Mouse (Mus musculus): ENCODE results near the gene Phf21b. TPM values are rescaled to one million over a fixed set of nuclear protein-coding genes. Genes with fewer than 3 reads are reported as not detected.
"Not testable (repeated sequence)": the region's sequence is repeated elsewhere in the genome, so short reads cannot be mapped to it uniquely, and the experiment has no call there.

Phf21b gene
- polyA plus RNA-seq (2015; fragmentation: Nextera tagmentation; extraction: Ambion mirVana) = 11.0 and 13.0 TPM in 2 replicates

GRCm38 (mm10) chr15:84856006-84856995 lies at the start of gene Phf21b:
Gene Phf21b (minus strand): TSS chr15:84856049.
- Histone ChIP-seq H3K9ac (replicated peaks) (peak within 1 kb of the TSS; percentile 89), H3K4me1 (peaks cover 26% of the 10 kb centered on the region), H3K36me3 (no peaks in the 10 kb centered on the region), H3K4me3 (peak within 1 kb of the TSS; percentile 91), H3K4me2 (replicated peaks) (peak within 1 kb of the TSS; percentile 88), H3K9me3 (no peaks in the 10 kb centered on the region), H3K27me3 (no peaks in the 10 kb centered on the region), H3K27ac (replicated peaks) (peak within 1 kb of the TSS; percentile 99)
- WGBS = under 1% methylated on average over 76 of the region's 76 CpGs
- peak; percentile 78 for ATAC-seq (replicated peaks)

- no peak overlapping the region for H3K27ac ChIP-seq (replicated peaks)
- no peak overlapping the region for H3K4me2 ChIP-seq (replicated peaks)
- H3K9me3 ChIP-seq = no peaks in the 10 kb centered on the region
- no peaks in the 10 kb centered on the region for H3K27me3 ChIP-seq
- no peak for ATAC-seq (replicated peaks)
- H3K4me3 ChIP-seq = no peak overlapping the region
- no peaks in the 10 kb centered on the region for H3K36me3 ChIP-seq
- WGBS = 79% methylated on average over 7 of the region's 7 CpGs
- peaks cover 1% of the 10 kb centered on the region for H3K4me1 ChIP-seq
- H3K9ac ChIP-seq (replicated peaks) = no peak overlapping the region
Measured at GRCm38 (mm10) chr15:84903843-84904385, 48.1 kb upstream of the Phf21b start.

- Histone ChIP-seq H3K4me2 (replicated peaks) (peak overlapping the region; percentile 24), H3K4me1 (peaks cover 14% of the 10 kb centered on the region), H3K9me3 (no peaks in the 10 kb centered on the region), H3K4me3 (no peak overlapping the region), H3K9ac (replicated peaks) (0 out of 2 replicates have a peak overlapping the region, but pooled peaks have one; percentile 3), H3K27me3 (no peaks in the 10 kb centered on the region), H3K27ac (replicated peaks) (peak overlapping the region; percentile 41), H3K36me3 (no peaks in the 10 kb centered on the region)
- ATAC-seq (replicated peaks) = peak; percentile 82
- 10% methylated on average over 7 of the region's 7 CpGs for WGBS
Measured at GRCm38 (mm10) chr15:84898077-84898476, 42.2 kb upstream of the Phf21b start.

- Histone ChIP-seq H3K9ac (replicated peaks) (no peak overlapping the region), H3K4me3 (no peak overlapping the region), H3K36me3 (no peaks in the 10 kb centered on the region), H3K27ac (replicated peaks) (no peak overlapping the region), H3K9me3 (no peaks in the 10 kb centered on the region), H3K4me2 (replicated peaks) (no peak overlapping the region), H3K4me1 (peaks cover 14% of the 10 kb centered on the region), H3K27me3 (no peaks in the 10 kb centered on the region)
- no peak for ATAC-seq (replicated peaks)
- WGBS = 94% methylated on average over 1 of the region's 1 CpGs
Measured at GRCm38 (mm10) chr15:84896664-84897063, 40.8 kb upstream of the Phf21b start.

GRCm38 (mm10) chr15:84896216-84896615 lies 40.4 kb upstream of the Phf21b start:
- ATAC-seq (replicated peaks); H3K36me3 ChIP-seq; H3K27ac ChIP-seq (replicated peaks); H3K9me3 ChIP-seq; H3K27me3 ChIP-seq; H3K9ac ChIP-seq (replicated peaks); H3K4me3 ChIP-seq; H3K4me2 ChIP-seq (replicated peaks): not testable (repeated sequence)
- 69% methylated on average over 10 of the region's 10 CpGs for WGBS
- H3K4me1 ChIP-seq = peaks cover 14% of the 10 kb centered on the region

DNA sequence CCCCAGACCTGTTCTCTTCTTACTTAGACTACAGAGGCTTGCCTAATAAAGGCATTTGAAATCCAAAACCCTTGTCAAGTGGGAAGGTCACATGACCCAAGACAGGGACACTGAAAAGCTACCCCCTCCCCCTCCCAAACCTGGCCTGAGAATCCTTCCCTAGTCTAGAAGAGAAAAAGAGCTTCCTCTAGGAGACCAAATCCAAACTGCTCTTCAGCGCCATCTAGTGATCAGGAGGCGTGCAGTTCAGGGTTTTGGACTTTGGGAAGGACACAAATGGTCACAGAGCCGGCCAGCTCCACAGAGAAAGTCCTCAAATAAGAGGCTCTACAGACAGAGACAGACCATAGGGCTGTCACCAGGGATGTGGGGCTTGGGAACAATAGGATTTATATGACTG lies 35.8 kb upstream of the Phf21b start:
- Histone ChIP-seq H3K4me3 (no peak overlapping the region), H3K9me3 (no peaks in the 10 kb centered on the region), H3K4me2 (replicated peaks) (no peak overlapping the region), H3K9ac (replicated peaks) (no peak overlapping the region), H3K36me3 (no peaks in the 10 kb centered on the region), H3K4me1 (no peaks in the 10 kb centered on the region), H3K27ac (replicated peaks) (no peak overlapping the region), H3K27me3 (no peaks in the 10 kb centered on the region)
- ATAC-seq (replicated peaks) = no peak
- WGBS = 1% methylated on average over 3 of the region's 3 CpGs

GRCm38 (mm10) chr15:84891246-84891645 lies 35.4 kb upstream of the Phf21b start:
- Histone ChIP-seq H3K36me3 (no peaks in the 10 kb centered on the region), H3K9ac (replicated peaks) (no peak overlapping the region), H3K27ac (replicated peaks) (no peak overlapping the region), H3K4me3 (no peak overlapping the region), H3K9me3 (no peaks in the 10 kb centered on the region), H3K4me2 (replicated peaks) (no peak overlapping the region), H3K4me1 (no peaks in the 10 kb centered on the region), H3K27me3 (no peaks in the 10 kb centered on the region)
- no peak for ATAC-seq (replicated peaks)
- WGBS = 57% methylated on average over 3 of the region's 3 CpGs

- no peak overlapping the region for H3K27ac ChIP-seq (replicated peaks)
- no peak for ATAC-seq (replicated peaks)
- no peak overlapping the region for H3K4me3 ChIP-seq
- no peak overlapping the region for H3K9ac ChIP-seq (replicated peaks)
- no peak overlapping the region for H3K4me2 ChIP-seq (replicated peaks)
- no peaks in the 10 kb centered on the region for H3K4me1 ChIP-seq
- no peaks in the 10 kb centered on the region for H3K36me3 ChIP-seq
- no peaks in the 10 kb centered on the region for H3K27me3 ChIP-seq
- no peaks in the 10 kb centered on the region for H3K9me3 ChIP-seq
- WGBS = 54% methylated on average over 12 of the region's 12 CpGs
Measured at GRCm38 (mm10) chr15:84888066-84888465, 32.2 kb upstream of the Phf21b start.

DNA sequence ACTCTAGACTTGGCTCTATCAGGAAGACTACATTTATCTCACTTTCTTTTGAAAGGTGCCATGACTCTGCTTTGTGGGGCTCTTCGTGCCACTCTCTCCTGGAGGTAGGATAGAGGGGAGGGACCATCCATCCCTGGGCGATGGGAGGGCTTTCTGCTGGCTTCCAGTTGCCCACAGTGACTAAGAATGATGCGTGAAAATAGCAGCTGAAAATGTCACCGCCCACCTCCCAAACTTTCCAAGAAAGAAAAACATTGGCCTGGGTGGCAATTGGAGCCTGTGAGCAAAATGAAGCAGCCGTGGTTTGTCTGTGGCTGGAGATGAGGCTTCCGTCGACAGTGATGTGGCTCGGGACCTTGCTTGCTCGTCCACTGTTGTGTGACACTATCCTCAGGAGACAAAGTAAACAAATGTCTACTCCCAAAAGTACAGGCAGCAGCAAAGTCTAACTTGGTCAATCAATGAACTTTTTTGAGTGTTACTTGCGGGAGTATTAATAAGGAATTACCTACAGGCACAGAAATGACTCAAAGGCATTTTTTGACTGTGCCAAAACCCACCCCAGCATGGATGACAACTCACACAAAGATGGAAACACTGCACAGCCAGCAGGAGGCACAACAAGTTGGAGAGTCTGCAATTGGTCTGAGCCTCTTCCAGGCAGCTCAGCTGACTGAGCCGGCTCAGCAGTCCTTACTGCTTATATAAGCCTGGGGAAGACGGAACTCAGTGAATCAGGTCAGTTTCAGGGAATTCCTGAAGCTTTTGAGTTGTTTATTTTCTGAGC lies 21.4 kb upstream of the Phf21b start:
- whole genome bisulfite sequencing = 88% methylated on average over 12 of the region's 12 CpGs
- Histone ChIP-seq H3K9me3 (no peaks in the 10 kb centered on the region), H3K36me3 (no peaks in the 10 kb centered on the region), H3K4me1 (no peaks in the 10 kb centered on the region), H3K27ac (replicated peaks) (no peak overlapping the region), H3K4me2 (replicated peaks) (no peak overlapping the region), H3K9ac (replicated peaks) (no peak overlapping the region), H3K4me3 (no peak overlapping the region), H3K27me3 (no peaks in the 10 kb centered on the region)
- no peak for ATAC-seq (replicated peaks)

- no peak overlapping the region for H3K27ac ChIP-seq (replicated peaks)
- H3K4me3 ChIP-seq = no peak overlapping the region
- H3K9me3 ChIP-seq = no peaks in the 10 kb centered on the region
- no peaks in the 10 kb centered on the region for H3K27me3 ChIP-seq
- H3K9ac ChIP-seq (replicated peaks) = no peak overlapping the region
- no peaks in the 10 kb centered on the region for H3K36me3 ChIP-seq
- WGBS = 87% methylated on average over 4 of the region's 4 CpGs
- no peak for ATAC-seq (replicated peaks)
- H3K4me2 ChIP-seq (replicated peaks) = no peak overlapping the region
- no peaks in the 10 kb centered on the region for H3K4me1 ChIP-seq
Measured at GRCm38 (mm10) chr15:84873867-84874266, 18.0 kb upstream of the Phf21b start.

DNA sequence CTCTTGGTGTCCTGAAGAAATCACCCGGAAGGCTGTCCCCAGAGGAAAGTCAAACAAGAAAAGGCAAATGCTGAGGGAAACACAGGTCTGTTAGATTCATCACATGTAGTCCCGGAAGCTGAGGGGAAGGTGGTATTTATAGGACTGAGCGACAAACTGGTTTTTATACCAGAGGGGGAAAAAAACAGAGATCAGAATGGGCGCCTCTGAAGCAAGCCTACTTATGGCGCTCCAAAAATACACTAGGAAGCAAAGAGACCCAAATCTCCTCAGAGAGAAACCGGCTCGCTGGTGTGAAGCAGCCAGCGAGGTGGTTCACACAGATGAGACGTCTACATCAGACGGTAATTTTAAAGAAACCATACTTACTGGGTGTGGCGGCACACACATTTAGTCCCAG lies 17.2 kb upstream of the Phf21b start:
- Histone ChIP-seq H3K9me3 (no peaks in the 10 kb centered on the region), H3K4me1 (no peaks in the 10 kb centered on the region), H3K9ac (replicated peaks) (no peak overlapping the region), H3K36me3 (no peaks in the 10 kb centered on the region), H3K27me3 (no peaks in the 10 kb centered on the region), H3K27ac (replicated peaks) (no peak overlapping the region), H3K4me3 (no peak overlapping the region), H3K4me2 (replicated peaks) (no peak overlapping the region)
- no peak for ATAC-seq (replicated peaks)
- WGBS = 86% methylated on average over 11 of the region's 11 CpGs

GRCm38 (mm10) chr15:84871802-84872201 lies 16.0 kb upstream of the Phf21b start:
- WGBS = 86% methylated on average over 3 of the region's 3 CpGs
- H3K27me3 ChIP-seq = no peaks in the 10 kb centered on the region
- no peak overlapping the region for H3K27ac ChIP-seq (replicated peaks)
- ATAC-seq (replicated peaks) = no peak
- no peaks in the 10 kb centered on the region for H3K4me1 ChIP-seq
- H3K4me2 ChIP-seq (replicated peaks) = no peak overlapping the region
- no peak overlapping the region for H3K9ac ChIP-seq (replicated peaks)
- no peak overlapping the region for H3K4me3 ChIP-seq
- H3K36me3 ChIP-seq = no peaks in the 10 kb centered on the region
- H3K9me3 ChIP-seq = no peaks in the 10 kb centered on the region
